Mouse (Mus musculus) hindbrain, embryonic 16.5 days (tissue): ENCODE data around the gene Elmod3. TPM values are rescaled to one million over a fixed set of nuclear protein-coding genes. Genes with fewer than 3 reads are reported as not detected.

Experiments used
- ATAC-seq: fragments of 200-750 bp; cut with Nextera tagmentation; 2 replicates; pipeline ENCODE4 v1.8.0; 2017; ENCODE audit warnings: moderate TSS enrichment, moderate library complexity
- H3K27ac ChIP-seq: fragments of 300-500 bp; sonication (generic); 2 replicates; pipeline ENCODE4 v1.5.1; 2014; ENCODE audit warnings: low read depth, mild to moderate bottlenecking, control low read depth, low read length, moderate library complexity
- H3K27me3 ChIP-seq: fragments of 300-500 bp; sonication (generic); replicated peaks from 2 replicates; pipeline ENCODE4 v1.6.1; 2014; ENCODE audit warnings: low read length; ENCODE audit not compliant: control insufficient read depth, insufficient read depth
- H3K36me3 ChIP-seq: fragments of 300-500 bp; sonication (generic); 2 replicates; pipeline ENCODE4 v1.6.1; 2014; ENCODE audit warnings: mild to moderate bottlenecking, low read length, moderate library complexity, mixed read lengths; ENCODE audit not compliant: control insufficient read depth, insufficient read depth
- H3K4me1 ChIP-seq: fragments of 300-500 bp; sonication (generic); 2 replicates; pipeline ENCODE4 v1.6.1; 2014; ENCODE audit warnings: low read depth, low read length; ENCODE audit not compliant: control insufficient read depth, insufficient read depth
- H3K4me2 ChIP-seq: fragments of 300-500 bp; sonication (generic); 2 replicates; pipeline ENCODE4 v1.6.1; 2014; ENCODE audit warnings: mild to moderate bottlenecking, low read length, control low read depth, moderate library complexity
- H3K4me3 ChIP-seq: fragments of 300-500 bp; sonication (generic); 2 replicates; pipeline ENCODE4 v1.5.1; 2014; ENCODE audit warnings: mild to moderate bottlenecking, low read length, control low read depth, moderate library complexity
- H3K9ac ChIP-seq: fragments of 300-500 bp; sonication (generic); 2 replicates; pipeline ENCODE4 v1.6.1; 2014; ENCODE audit warnings: low read depth, mild to moderate bottlenecking, control low read depth, low read length, moderate library complexity
- H3K9me3 ChIP-seq: fragments of 300-500 bp; sonication (generic); 2 replicates; pipeline ENCODE4 v1.6.1; 2014; ENCODE audit warnings: mild to moderate bottlenecking, low read length, moderate library complexity; ENCODE audit not compliant: control insufficient read depth
- WGBS: fragments of 180-500 bp; shearing (Covaris S2); extraction: QIAGEN DNeasy Blood & Tissue Kit; methylation state at CpG from one replicate; pipeline ENCODE4 v1.1.7; 2014; 5-methylcytosine and 5-hydroxymethylcytosine counted together
- polyA plus RNA-seq: library from polyadenylated mRNA; unstranded; fragments of >200 nt; fragmentation: Nextera tagmentation; extraction: Ambion mirVana; gene quantifications from 2 replicates; pipeline ENCODE4 v1.2.1, GENCODE M21; 2015

The Elmod3 gene
- polyA plus RNA-seq, 1 experiment from 2014 or later = 17.3 TPM

- H3K36me3 ChIP-seq = no peaks in the 10 kb centered on the region
- H3K4me3 ChIP-seq = no peak overlapping the region
- no peaks in the 10 kb centered on the region for H3K27me3 ChIP-seq
- no peak overlapping the region for H3K9ac ChIP-seq
- H3K4me1 ChIP-seq = no peaks in the 10 kb centered on the region
- H3K4me2 ChIP-seq = no peak overlapping the region
- ATAC-seq = peak; percentile 51; the same call in 1 of the 2 replicates
- 79% methylated on average over 6 of the region's 6 CpGs for WGBS
- no peaks in the 10 kb centered on the region for H3K9me3 ChIP-seq
- no peak overlapping the region for H3K27ac ChIP-seq
These were observed 33.5 kb upstream of the Elmod3 start for GRCm38 (mm10) chr6:72631700-72632099.

DNA sequence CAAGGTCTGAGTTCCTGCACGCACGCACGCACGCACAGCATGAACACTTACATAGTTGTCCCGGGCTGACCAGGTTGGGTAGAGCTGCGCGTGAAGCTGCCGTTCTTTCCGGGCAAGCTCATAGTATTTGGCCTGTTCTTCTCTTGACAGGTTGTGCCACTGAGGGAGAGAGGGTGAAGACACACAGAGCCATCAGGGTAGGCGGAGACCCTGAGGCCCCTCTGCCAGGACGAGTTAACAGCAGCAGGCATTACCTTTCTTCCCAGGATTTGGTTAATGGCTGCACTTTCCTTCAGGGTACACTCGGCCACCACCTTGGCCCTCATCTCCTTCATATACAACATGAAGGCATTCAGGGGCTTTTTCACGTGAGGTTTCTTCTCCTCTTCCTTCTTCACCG is 32.7 kb upstream of the Elmod3 start:
- H3K9me3 ChIP-seq = no peaks in the 10 kb centered on the region
- H3K27ac ChIP-seq = no peak overlapping the region
- no peak overlapping the region for H3K9ac ChIP-seq
- H3K36me3 ChIP-seq = no peaks in the 10 kb centered on the region
- no peaks in the 10 kb centered on the region for H3K27me3 ChIP-seq
- H3K4me3 ChIP-seq = no peak overlapping the region
- 91% methylated on average over 14 of the region's 14 CpGs for WGBS
- H3K4me2 ChIP-seq = no peak overlapping the region
- H3K4me1 ChIP-seq = no peaks in the 10 kb centered on the region
- no peak for ATAC-seq

DNA sequence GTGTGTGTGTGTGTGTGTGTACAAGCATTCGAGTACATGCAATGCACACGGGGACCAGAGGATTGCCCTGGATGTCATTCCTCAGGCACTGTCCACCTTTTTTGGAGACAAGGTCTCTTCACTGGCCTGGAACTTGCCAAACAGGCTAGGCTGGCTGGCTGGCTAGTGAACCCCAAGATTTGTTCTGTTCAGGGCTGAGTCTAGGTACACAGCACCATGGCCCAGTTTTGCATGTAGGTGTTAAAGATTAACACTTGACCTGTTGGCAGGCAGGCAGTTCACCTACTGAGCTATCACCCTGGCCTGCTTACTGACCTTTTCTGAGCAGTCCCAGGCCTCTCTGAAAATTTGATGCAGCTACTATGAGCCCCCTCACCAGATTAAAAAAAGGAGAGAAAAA is 32.2 kb upstream of the Elmod3 start:
- Histone ChIP-seq H3K9ac (no peak overlapping the region), H3K4me3 (no peak overlapping the region), H3K27ac (no peak overlapping the region), H3K4me2 (no peak overlapping the region), H3K27me3 (no peaks in the 10 kb centered on the region), H3K9me3 (no peaks in the 10 kb centered on the region), H3K4me1 (no peaks in the 10 kb centered on the region), H3K36me3 (no peaks in the 10 kb centered on the region)
- no peak for ATAC-seq
- 97% methylated on average over 2 of the region's 2 CpGs for WGBS

GRCm38 (mm10) chr6:72627276-72627675 is 29.1 kb upstream of the Elmod3 start:
- H3K9ac ChIP-seq = no peak overlapping the region
- ATAC-seq = peak; percentile 22; the same call in 1 of the 2 replicates
- no peak overlapping the region for H3K4me2 ChIP-seq
- no peak overlapping the region for H3K27ac ChIP-seq
- 78% methylated on average over 16 of the region's 16 CpGs for WGBS
- H3K9me3 ChIP-seq = no peaks in the 10 kb centered on the region
- no peak overlapping the region for H3K4me3 ChIP-seq
- no peaks in the 10 kb centered on the region for H3K27me3 ChIP-seq
- H3K36me3 ChIP-seq = no peaks in the 10 kb centered on the region
- H3K4me1 ChIP-seq = no peaks in the 10 kb centered on the region

GRCm38 (mm10) chr6:72626391-72626790 is 28.2 kb upstream of the Elmod3 start:
- WGBS = 87% methylated on average over 7 of the region's 7 CpGs
- H3K36me3 ChIP-seq = no peaks in the 10 kb centered on the region

DNA sequence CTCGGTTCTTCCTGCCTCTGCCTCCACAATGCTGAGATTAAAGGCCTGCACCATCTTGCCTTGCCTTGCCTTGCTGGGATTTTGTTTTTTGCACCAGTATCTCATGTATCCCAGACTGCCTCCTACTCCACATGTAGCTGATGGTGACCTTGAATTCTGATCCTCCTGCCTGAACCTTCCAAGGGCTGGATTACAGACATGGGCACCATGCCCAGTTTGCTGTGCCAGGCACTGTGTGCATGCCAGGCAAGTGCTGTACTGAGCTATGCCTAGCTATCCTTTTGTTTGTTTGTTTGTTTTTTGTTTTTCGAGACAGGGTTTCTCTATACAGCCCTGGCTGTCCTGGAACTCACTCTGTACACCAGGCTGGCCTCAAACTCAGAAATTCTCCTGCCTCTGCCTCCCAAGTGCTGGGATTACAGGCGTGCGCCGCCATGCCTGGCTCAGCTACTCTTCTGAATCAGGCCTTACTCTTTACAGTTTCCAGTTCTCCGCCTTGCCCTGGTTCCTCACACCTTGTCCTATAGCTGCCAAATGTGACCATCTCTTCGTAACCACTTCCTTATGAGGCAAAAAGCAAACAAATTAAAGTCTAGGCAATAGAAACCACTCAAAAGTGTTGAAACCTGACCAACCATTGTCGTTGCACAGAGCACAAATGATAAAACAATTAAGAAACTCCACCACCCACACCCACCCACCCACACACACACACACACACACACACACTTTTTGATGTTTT is 25.6 kb upstream of the Elmod3 start:
- WGBS = 95% methylated on average over 8 of the region's 8 CpGs

More at GRCm38 (mm10) chr6:72626391-72626790, 28.2 kb upstream of the Elmod3 start:
- no peaks in the 10 kb centered on the region for H3K27me3 ChIP-seq
- no peak overlapping the region for H3K4me2 ChIP-seq
- ATAC-seq = no peak
- H3K27ac ChIP-seq = no peak overlapping the region
- H3K4me3 ChIP-seq = no peak overlapping the region
- no peaks in the 10 kb centered on the region for H3K9me3 ChIP-seq
- H3K4me1 ChIP-seq = no peaks in the 10 kb centered on the region
- H3K9ac ChIP-seq = no peak overlapping the region

DNA sequence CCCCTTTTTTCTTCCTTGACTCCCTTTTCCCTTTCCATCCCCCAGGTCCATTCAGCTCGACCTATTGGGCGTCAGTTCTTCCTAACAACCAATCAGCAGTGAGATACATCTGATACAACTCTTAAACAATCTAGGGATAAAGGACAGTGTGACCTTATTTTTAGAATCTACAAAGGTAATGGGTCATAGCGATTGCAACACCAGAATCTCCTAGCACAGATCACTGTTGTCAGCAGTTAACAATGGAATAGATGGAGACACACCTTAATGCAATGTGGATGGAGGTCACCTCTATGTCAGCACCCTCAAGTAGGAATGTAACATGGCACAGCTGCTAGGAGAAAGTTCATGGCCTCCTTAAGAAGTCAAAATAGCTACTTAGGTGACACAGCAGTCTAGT is 24.7 kb upstream of the Elmod3 start:
- ATAC-seq = no peak
- 40% methylated on average over 3 of the region's 3 CpGs for WGBS
- H3K9me3 ChIP-seq = no peaks in the 10 kb centered on the region
- no peak overlapping the region for H3K4me2 ChIP-seq
- no peaks in the 10 kb centered on the region for H3K36me3 ChIP-seq
- no peak overlapping the region for H3K27ac ChIP-seq
- H3K9ac ChIP-seq = no peak overlapping the region
- H3K4me3 ChIP-seq = no peak overlapping the region
- H3K27me3 ChIP-seq = no peaks in the 10 kb centered on the region
- H3K4me1 ChIP-seq = no peaks in the 10 kb centered on the region

More for the DNA sequence above, 25.6 kb upstream of the Elmod3 start:
- no peaks in the 10 kb centered on the region for H3K27me3 ChIP-seq
- H3K36me3 ChIP-seq = no peaks in the 10 kb centered on the region
- H3K4me2 ChIP-seq = no peak overlapping the region
- H3K4me1 ChIP-seq = no peaks in the 10 kb centered on the region
- H3K9ac ChIP-seq = no peak overlapping the region
- ATAC-seq = no peak
- H3K9me3 ChIP-seq = no peaks in the 10 kb centered on the region
- H3K4me3 ChIP-seq = no peak overlapping the region
- H3K27ac ChIP-seq = no peak overlapping the region

GRCm38 (mm10) chr6:72620920-72621319 is 22.7 kb upstream of the Elmod3 start:
- H3K36me3 ChIP-seq = no peaks in the 10 kb centered on the region
- 86% methylated on average over 5 of the region's 5 CpGs for WGBS

GRCm38 (mm10) chr6:72619734-72620532 is 21.7 kb upstream of the Elmod3 start:
- Histone ChIP-seq H3K4me3 (no peak overlapping the region), H3K4me1 (peaks cover 15% of the 10 kb centered on the region), H3K9me3 (no peaks in the 10 kb centered on the region), H3K27me3 (no peaks in the 10 kb centered on the region), H3K4me2 (no peak overlapping the region), H3K27ac (no peak overlapping the region), H3K36me3 (no peaks in the 10 kb centered on the region), H3K9ac (no peak overlapping the region)
- ATAC-seq = no peak
- WGBS = 62% methylated on average over 12 of the region's 12 CpGs

More at GRCm38 (mm10) chr6:72620920-72621319, 22.7 kb upstream of the Elmod3 start:
- H3K27ac ChIP-seq = no peak overlapping the region
- H3K4me1 ChIP-seq = peaks cover 6% of the 10 kb centered on the region
- no peak overlapping the region for H3K4me3 ChIP-seq
- no peak overlapping the region for H3K9ac ChIP-seq
- H3K4me2 ChIP-seq = no peak overlapping the region
- ATAC-seq = no peak
- no peaks in the 10 kb centered on the region for H3K9me3 ChIP-seq
- no peaks in the 10 kb centered on the region for H3K27me3 ChIP-seq
